Comparison of ENCODE assay signal across 8 mouse cellular contexts in genomic region chr4:56864016-56864415, GRCm38 (mm10). TPM values are rescaled to one million over a fixed set of nuclear protein-coding genes. Genes with fewer than 3 reads are reported as not detected.
A peak's percentile ranks its signal among the peaks of the same experiment; 100 is the strongest.
DNase-seq lines count a peak whose midpoint lies in the region; ATAC-seq and TF ChIP-seq lines count a peak whose summit lies in the region.

No protein-coding gene starts in this region.

- H3K36me3 ChIP-seq in spleen, adult 2 months (ENCODE audit: control insufficient read depth, insufficient read depth, low read length) = no peaks in the 10 kb centered on the region
- H3K36me3 ChIP-seq in hindbrain, embryonic 14.5 days (replicated peaks; ENCODE audit: control insufficient read depth, insufficient read depth) = no peaks in the 10 kb centered on the region

- DNase-seq in frontal cortex, postnatal 36 days (ENCODE audit: low spot score in 2 of 2) = peak; percentile 44 to 60
- DNase-seq in frontal cortex, postnatal 14 days (ENCODE audit: low spot score in 2 of 2) = no peak
- no peak for DNase-seq in spleen, adult 2 months (ENCODE audit: low read depth in 1 of 2, low spot score in 2 of 2)
- DNase-seq in spleen, adult 18-20 months = no peak
- peak; percentile 28 for DNase-seq in hindbrain, embryonic 14.5 days (ENCODE audit: low spot score)
- DNase-seq in lung, postnatal 25 days (ENCODE audit: low spot score) = peak; percentile 21
- no peak for DNase-seq in T-cell, adult 2 months (ENCODE audit: low spot score)
- DNase-seq in adrenal gland, postnatal 36 days = no peak

- H3K9ac ChIP-seq in hindbrain, embryonic 14.5 days = peak overlapping the region; percentile 80

- 50% methylated on average over 4 of the region's 4 CpGs for WGBS in spleen, adult 2 months
- 49% methylated on average over 4 of the region's 4 CpGs for WGBS in hindbrain, embryonic 14.5 days

- peaks cover 2% of the 10 kb centered on the region; the same call in 1 of the 2 replicates for H3K4me1 ChIP-seq in spleen, adult 2 months (ENCODE audit: control insufficient read depth, insufficient read depth, insufficient read length)
- peaks cover 16% of the 10 kb centered on the region for H3K4me1 ChIP-seq in hindbrain, embryonic 14.5 days (replicated peaks; ENCODE audit: control insufficient read depth, insufficient read depth, low read length)

- peak overlapping the region; percentile 92 for H3K4me2 ChIP-seq in hindbrain, embryonic 14.5 days (replicated peaks)

- H3K9me3 ChIP-seq in hindbrain, embryonic 14.5 days (ENCODE audit: control insufficient read depth, low read length) = no peaks in the 10 kb centered on the region

- ATAC-seq in hindbrain, embryonic 14.5 days (ENCODE audit: low FRiP score) = no peak

- H3K27ac ChIP-seq in spleen, adult 2 months (ENCODE audit: insufficient read depth, low read length) = no peak overlapping the region
- peak overlapping the region; percentile 82 for H3K27ac ChIP-seq in hindbrain, embryonic 14.5 days

- no peaks in the 10 kb centered on the region for H3K27me3 ChIP-seq in spleen, adult 2 months (ENCODE audit: control insufficient read depth, insufficient read depth, low read length)
- no peaks in the 10 kb centered on the region for H3K27me3 ChIP-seq in hindbrain, embryonic 14.5 days (ENCODE audit: control insufficient read depth, insufficient read depth, low read length)

- peak overlapping the region; percentile 77; the same call in 1 of the 2 replicates for H3K4me3 ChIP-seq in spleen, adult 2 months (ENCODE audit: extremely low read depth, insufficient read depth, insufficient read length)
- H3K4me3 ChIP-seq in hindbrain, embryonic 14.5 days (replicated peaks; ENCODE audit: low read length) = peak overlapping the region; percentile 70

- TF ChIP-seq CTCF in spleen, adult 2 months (IDR thresholded peaks at IDR 0.05; ENCODE audit: extremely low read depth, insufficient read depth, insufficient read length, insufficient replicate concordance) = no peak

- TF ChIP-seq POLR2A in spleen, adult 2 months (IDR thresholded peaks at IDR 0.05; ENCODE audit: low read depth, low read length) = no peak

RNA-seq across cellular contexts. Expression of gene Ctnnal1, which starts 1.0 kb away (rescaled TPM):
- 1.7 and 2.0 TPM in 2 replicates for polyA plus RNA-seq in spleen, adult 2 months (2012; rRNA removed)
- polyA plus RNA-seq in hindbrain, embryonic 14.5 days (2014; fragmentation: Nextera tagmentation; extraction: Ambion mirVana) = 12.2 and 16.7 TPM in 2 replicates
- total RNA-seq in adrenal gland, postnatal 36 days (2021) = 10 to 100 TPM; 24.3 to 33.9 TPM

Comparison
In these comparisons a context has a peak if more than half of its experiments do, and no peak if none do; other contexts are left out.
1. DNase-seq: peak in frontal cortex, postnatal 36 days (2 of 2), hindbrain, embryonic 14.5 days (single experiment) and lung, postnatal 25 days (single experiment); none in frontal cortex, postnatal 14 days (0 of 2), spleen, adult 2 months (0 of 2), spleen, adult 18-20 months (0 of 2), T-cell, adult 2 months (single experiment) and adrenal gland, postnatal 36 days (0 of 2).